Mouse (Mus musculus): Measurements from ENCODE around the gene Sipa1l1.

DNA sequence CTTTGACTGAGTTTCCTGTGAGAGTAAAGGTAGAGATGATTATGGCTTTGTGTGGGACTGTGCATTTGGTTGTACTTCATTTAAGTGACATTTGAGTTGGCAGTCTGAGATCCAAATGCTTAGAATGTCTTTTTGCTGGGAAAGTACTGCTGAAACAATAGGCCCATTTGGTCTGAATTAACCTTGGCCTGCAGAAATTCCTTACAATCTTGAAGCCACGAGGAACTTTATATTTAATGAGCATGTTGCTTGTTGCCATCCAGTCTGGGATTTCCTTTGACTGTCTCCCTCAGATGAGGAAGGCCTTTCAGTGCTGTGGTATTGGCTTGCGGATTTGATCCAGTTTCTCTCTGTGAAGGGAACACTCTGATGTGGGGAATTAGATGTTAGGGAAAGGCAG, 43.9 kb downstream of the Sipa1l1 start:
- TF ChIP-seq CTCF (IDR thresholded peaks at IDR 0.05; ENCODE audit: low read depth) (no peak), EP300 (IDR thresholded peaks at IDR 0.05; ENCODE audit: low read depth) (no peak)
